Mouse (Mus musculus) spleen, adult 2 months (tissue): ENCODE measurements at regions not wholly inside any gene's neighbourhood (a gene's known extent, or its start where the extent isn't known, plus 50 kb on each side); places are given as distances from the start of the nearest gene placed in this dataset.

Experiments used
- DNase-seq, 2 experiments: peaks; one replicate each; pipeline versions ENCODE4 v3.0.0 to v3.0.0-alpha.2; 2012 to 2021; ENCODE audit warnings: low spot score in 2 of 2, low read depth in 1 of 2
- H3K27ac ChIP-seq: fragments of 200-500 bp; 2 replicates; pipeline ENCODE4 v1.5.1; 2012; ENCODE audit warnings: low read length, inconsistent platforms; ENCODE audit not compliant: insufficient read depth
- H3K27me3 ChIP-seq: fragments of 200-500 bp; 2 replicates; pipeline ENCODE4 v1.6.1; 2012; ENCODE audit warnings: mild to moderate bottlenecking, moderate library complexity, low read length, inconsistent platforms; ENCODE audit not compliant: control insufficient read depth, insufficient read depth
- H3K36me3 ChIP-seq: fragments of 200-500 bp; 2 replicates; pipeline ENCODE4 v1.6.1; 2012; ENCODE audit warnings: mild to moderate bottlenecking, low read length, inconsistent platforms; ENCODE audit not compliant: control insufficient read depth, insufficient read depth
- H3K4me1 ChIP-seq: fragments of 200-500 bp; 2 replicates; pipeline ENCODE4 v1.6.1; 2011; ENCODE audit warnings: inconsistent platforms; ENCODE audit not compliant: control insufficient read depth, insufficient read depth, insufficient read length
- H3K4me3 ChIP-seq: fragments of 200-500 bp; 2 replicates; pipeline ENCODE4 v1.5.1; 2011; ENCODE audit warnings: mild to moderate bottlenecking, inconsistent platforms; ENCODE audit not compliant: insufficient read depth, insufficient read length; ENCODE audit errors: extremely low read depth
- CTCF ChIP-seq: fragments of 200-500 bp; IDR thresholded peaks from 2 replicates; pipeline ENCODE4 v1.5.1; 2011; ENCODE audit warnings: mild to moderate bottlenecking, inconsistent platforms; ENCODE audit not compliant: insufficient read depth, insufficient read length, insufficient replicate concordance; ENCODE audit errors: extremely low read depth
- POLR2A ChIP-seq: fragments of 200-500 bp; IDR thresholded peaks from 2 replicates; pipeline ENCODE4 v1.6.1; 2011; ENCODE audit warnings: low read depth, low read length, inconsistent platforms
- WGBS: fragments of 180-500 bp; shearing (Covaris S2); methylation state at CpG from one replicate; pipeline ENCODE4 v1.1.7; 2018; 5-methylcytosine and 5-hydroxymethylcytosine counted together

GRCm38 (mm10) chr5:100246709-100247108 is 87.1 kb upstream of the Tmem150c start:
- no peak for DNase-seq
- Histone ChIP-seq H3K27me3 (no peaks in the 10 kb centered on the region), H3K4me3 (no peak overlapping the region), H3K4me1 (no peaks in the 10 kb centered on the region), H3K27ac (no peak overlapping the region), H3K36me3 (no peaks in the 10 kb centered on the region)
- no peak for TF ChIP-seq POLR2A
- 94% methylated on average over 2 of the region's 2 CpGs for WGBS

- WGBS, result 19% methylated on average over 3 of the region's 3 CpGs
- TF ChIP-seq CTCF (no peak), POLR2A (no peak)
These were observed 85.2 kb upstream of the Tmem150c start for GRCm38 (mm10) chr5:100244811-100245210.

GRCm38 (mm10) chr5:100240876-100241275 is 81.3 kb upstream of the Tmem150c start:
- WGBS, result 50% methylated on average over 6 of the region's 6 CpGs
- Histone ChIP-seq H3K27me3 (no peaks in the 10 kb centered on the region), H3K4me3 (no peak overlapping the region), H3K4me1 (no peaks in the 10 kb centered on the region), H3K36me3 (no peaks in the 10 kb centered on the region), H3K27ac (no peak overlapping the region)
- TF ChIP-seq CTCF (peak; percentile 24; the same call in 1 of the 2 replicates), POLR2A (no peak)
- peak in 1 of 2 experiments; percentile 14 for DNase-seq

More at GRCm38 (mm10) chr5:100244811-100245210, 85.2 kb upstream of the Tmem150c start:
- no peak for DNase-seq
- H3K4me1 ChIP-seq, result no peaks in the 10 kb centered on the region
- H3K4me3 ChIP-seq, result no peak overlapping the region
- no peaks in the 10 kb centered on the region for H3K36me3 ChIP-seq
- no peak overlapping the region for H3K27ac ChIP-seq
- no peaks in the 10 kb centered on the region for H3K27me3 ChIP-seq

GRCm38 (mm10) chr5:100239632-100240031 is 80.0 kb upstream of the Tmem150c start:
- Histone ChIP-seq H3K36me3 (no peaks in the 10 kb centered on the region), H3K4me1 (no peaks in the 10 kb centered on the region), H3K27me3 (no peaks in the 10 kb centered on the region), H3K27ac (no peak overlapping the region), H3K4me3 (no peak overlapping the region)
- WGBS, result 44% methylated on average over 7 of the region's 7 CpGs
- no peak for DNase-seq
- TF ChIP-seq CTCF (no peak), POLR2A (no peak)

GRCm38 (mm10) chr5:100238287-100239036 is 78.9 kb upstream of the Tmem150c start:
- H3K27ac ChIP-seq, result no peak overlapping the region

GRCm38 (mm10) chr5:100237674-100238278 is 78.2 kb upstream of the Tmem150c start:
- no peak overlapping the region for H3K27ac ChIP-seq
- no peaks in the 10 kb centered on the region for H3K36me3 ChIP-seq
- no peaks in the 10 kb centered on the region for H3K27me3 ChIP-seq
- TF ChIP-seq POLR2A, result no peak
- no peak for TF ChIP-seq CTCF
- WGBS, result 93% methylated on average over 12 of the region's 12 CpGs
- H3K4me3 ChIP-seq, result no peak overlapping the region
- DNase-seq, result no peak
- no peaks in the 10 kb centered on the region for H3K4me1 ChIP-seq

More at GRCm38 (mm10) chr5:100238287-100239036, 78.9 kb upstream of the Tmem150c start:
- Histone ChIP-seq H3K36me3 (no peaks in the 10 kb centered on the region), H3K4me1 (no peaks in the 10 kb centered on the region), H3K27me3 (no peaks in the 10 kb centered on the region), H3K4me3 (no peak overlapping the region)
- no peak for TF ChIP-seq POLR2A
- no peak for TF ChIP-seq CTCF
- 75% methylated on average over 15 of the region's 15 CpGs for WGBS
- no peak for DNase-seq

GRCm38 (mm10) chr5:100236277-100236676 is 76.7 kb upstream of the Tmem150c start:
- 49% methylated on average over 17 of the region's 17 CpGs for WGBS
- no peak overlapping the region for H3K27ac ChIP-seq

More at GRCm38 (mm10) chr5:100236277-100236676, 76.7 kb upstream of the Tmem150c start:
- TF ChIP-seq POLR2A (no peak), CTCF (no peak)
- H3K4me3 ChIP-seq, result no peak overlapping the region
- no peaks in the 10 kb centered on the region for H3K36me3 ChIP-seq
- DNase-seq, result no peak
- H3K27me3 ChIP-seq, result no peaks in the 10 kb centered on the region
- no peaks in the 10 kb centered on the region for H3K4me1 ChIP-seq
